Comparison of ENCODE assay signal across 26 mouse cellular contexts in genomic region chr1:186768392-186768791, GRCm38 (mm10).
"Had no signal": no experiment of that assay in that cellular context is flagged by ENCODE, and none has a peak within 500 bp of the region (broad histone marks: within the 10 kb centered on the region; RNA-seq: fewer than 3 reads in every experiment).

No protein-coding gene starts in this region.

- H3K36me3 ChIP-seq: heart, embryonic 10.5 days; heart, embryonic 13.5 days; heart, embryonic 15.5 days; hindbrain, embryonic 13.5 days; hindbrain, embryonic 15.5 days; kidney, embryonic 15.5 days; limb, embryonic 13.5 days; limb, embryonic 15.5 days; liver, embryonic 12.5 days had no signal

- DNase-seq: gastrocnemius, postnatal 14 days; gastrocnemius, postnatal 36 days; heart, adult 18-20 months; heart, postnatal 14 days; heart, postnatal 36 days; kidney, adult 11 months; kidney, adult 2 months; kidney, adult 9 months; kidney, postnatal 25 days; kidney, postnatal 4 days; left cerebral cortex, postnatal 4 days had no signal

- H3K9ac ChIP-seq: heart, embryonic 13.5 days; heart, embryonic 15.5 days; hindbrain, embryonic 13.5 days; hindbrain, embryonic 15.5 days; kidney, embryonic 15.5 days; limb, embryonic 13.5 days; limb, embryonic 15.5 days; liver, embryonic 12.5 days; liver, embryonic 14.5 days had no signal

- H3K27ac ChIP-seq: heart, embryonic 10.5 days; heart, embryonic 13.5 days; heart, embryonic 15.5 days; hindbrain, embryonic 13.5 days; hindbrain, embryonic 15.5 days; hindbrain, postnatal 0 days; kidney, embryonic 15.5 days; kidney, postnatal 0 days; layer of hippocampus, adult 2 months; left cerebral cortex, adult 2 months; limb, embryonic 13.5 days; limb, embryonic 15.5 days; liver, embryonic 12.5 days; liver, embryonic 14.5 days had no signal

- H3K4me2 ChIP-seq: heart, embryonic 13.5 days; heart, embryonic 15.5 days; hindbrain, embryonic 13.5 days; hindbrain, embryonic 15.5 days; kidney, embryonic 15.5 days; limb, embryonic 13.5 days; limb, embryonic 15.5 days; liver, embryonic 12.5 days had no signal

- H3K27me3 ChIP-seq: heart, embryonic 13.5 days; heart, embryonic 15.5 days; hindbrain, embryonic 13.5 days; hindbrain, embryonic 15.5 days; kidney, embryonic 15.5 days; limb, embryonic 13.5 days; limb, embryonic 15.5 days; liver, embryonic 12.5 days had no signal

- ATAC-seq: hindbrain, postnatal 0 days; intestine, embryonic 16.5 days; liver, embryonic 12.5 days had no signal

- H3K4me1 ChIP-seq: heart, embryonic 10.5 days; heart, embryonic 13.5 days; heart, embryonic 15.5 days; hindbrain, embryonic 15.5 days; kidney, embryonic 15.5 days; limb, embryonic 13.5 days; limb, embryonic 15.5 days; liver, embryonic 12.5 days had no signal

- H3K4me3 ChIP-seq: heart, embryonic 10.5 days; heart, embryonic 13.5 days; heart, embryonic 15.5 days; hindbrain, embryonic 13.5 days; hindbrain, embryonic 15.5 days; kidney, embryonic 15.5 days; layer of hippocampus, adult 2 months; left cerebral cortex, adult 2 months; limb, embryonic 13.5 days; limb, embryonic 15.5 days; liver, embryonic 12.5 days had no signal

- H3K9me3 ChIP-seq: heart, embryonic 10.5 days; heart, embryonic 13.5 days; heart, embryonic 15.5 days; hindbrain, embryonic 13.5 days; hindbrain, embryonic 15.5 days; kidney, embryonic 15.5 days; limb, embryonic 13.5 days; limb, embryonic 15.5 days; liver, embryonic 12.5 days had no signal
